ENCODE assay signal across 15 mouse cellular contexts in the genomic region with DNA sequence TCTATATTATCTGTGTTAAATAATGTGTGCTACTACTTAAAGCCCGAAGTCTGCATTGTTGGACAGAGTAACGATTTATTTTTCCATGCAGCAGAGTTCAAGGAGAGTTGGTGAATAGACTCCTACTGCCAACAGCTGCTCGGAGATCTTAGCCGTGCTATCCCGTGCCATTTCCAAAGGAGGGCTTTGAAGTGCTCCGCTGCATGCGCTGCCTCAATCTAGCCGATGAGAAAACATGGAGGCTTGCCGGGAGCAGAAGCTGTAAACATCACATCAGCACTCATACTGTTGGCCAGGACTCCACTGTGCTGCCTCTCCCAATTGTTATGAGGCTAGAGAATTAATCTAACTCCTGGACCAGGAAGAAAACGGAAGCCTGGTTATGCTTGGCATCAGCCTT.
DNase-seq lines count a peak whose midpoint lies in the region; ATAC-seq lines count a peak whose summit lies in the region.
"Had no signal": no experiment of that assay in that cellular context is flagged by ENCODE, and none has a peak within 500 bp of the region (broad histone marks: within the 10 kb centered on the region; RNA-seq: fewer than 3 reads in every experiment).

No protein-coding gene starts in this region.

- no peak overlapping the region for H3K9ac ChIP-seq in heart, embryonic 12.5 days
- H3K9ac ChIP-seq: embryonic facial prominence, embryonic 13.5 days; heart, embryonic 15.5 days had no signal

- peak overlapping the region; percentile 32 for H3K4me2 ChIP-seq in heart, embryonic 12.5 days
- H3K4me2 ChIP-seq: embryonic facial prominence, embryonic 13.5 days; heart, embryonic 15.5 days; liver, embryonic 11.5 days had no signal

- no peak overlapping the region for H3K27ac ChIP-seq in heart, embryonic 12.5 days (ENCODE audit: poor library complexity, severe bottlenecking)
- peak overlapping the region; percentile 50 for H3K27ac ChIP-seq in limb, embryonic 10.5 days
- H3K27ac ChIP-seq: embryonic facial prominence, embryonic 13.5 days; heart, embryonic 15.5 days had no signal

- no peak for ATAC-seq in heart, embryonic 12.5 days (ENCODE audit: insufficient number of reproducible peaks, low FRiP score)
- ATAC-seq in cerebellum, adult (ENCODE audit: insufficient number of reproducible peaks, low FRiP score, low TSS enrichment), result no peak

- no peak overlapping the region for H3K4me3 ChIP-seq in heart, embryonic 12.5 days
- no peak overlapping the region for H3K4me3 ChIP-seq in limb, embryonic 10.5 days
- H3K4me3 ChIP-seq: embryonic facial prominence, embryonic 13.5 days; heart, embryonic 15.5 days had no signal

- no peaks in the 10 kb centered on the region for H3K27me3 ChIP-seq in heart, embryonic 12.5 days (replicated peaks)
- H3K27me3 ChIP-seq in limb, embryonic 10.5 days (ENCODE audit: low read depth, poor library complexity, severe bottlenecking), result no peaks in the 10 kb centered on the region; the same call in 1 of the 2 replicates
- H3K27me3 ChIP-seq: heart, embryonic 15.5 days had no signal

- H3K36me3 ChIP-seq in heart, embryonic 12.5 days, result no peaks in the 10 kb centered on the region
- H3K36me3 ChIP-seq in limb, embryonic 10.5 days, result no peaks in the 10 kb centered on the region
- H3K36me3 ChIP-seq: embryonic facial prominence, embryonic 13.5 days; heart, embryonic 15.5 days had no signal

- WGBS in heart, embryonic 12.5 days, result 45% methylated on average over 10 of the region's 10 CpGs
- 48% methylated on average over 10 of the region's 10 CpGs for whole genome bisulfite sequencing in limb, embryonic 10.5 days

- peak; percentile 18 to 63 for DNase-seq in adrenal gland, adult (ENCODE audit: inconsistent age in 2 of 2, low spot score in 1 of 2)
- no peak for DNase-seq in adrenal gland, postnatal 14 days
- no peak for DNase-seq in heart, postnatal 4 days
- peak; percentile 10 for DNase-seq in kidney, postnatal 10 days
- no peak for DNase-seq in kidney, postnatal 14 days
- DNase-seq in limb, embryonic 10.5 days (ENCODE audit: low spot score), result no peak
- DNase-seq: cerebellum, postnatal 10 days; kidney, adult 8-10 months; layer of hippocampus, postnatal 36 days; right cerebral cortex, postnatal 14 days had no signal

- H3K9me3 ChIP-seq in heart, embryonic 12.5 days (replicated peaks), result no peaks in the 10 kb centered on the region
- H3K9me3 ChIP-seq in limb, embryonic 10.5 days (replicated peaks), result no peaks in the 10 kb centered on the region
- H3K9me3 ChIP-seq: embryonic facial prominence, embryonic 13.5 days; heart, embryonic 15.5 days had no signal

- H3K4me1 ChIP-seq in heart, embryonic 12.5 days (replicated peaks), result peaks cover 17% of the 10 kb centered on the region
- H3K4me1 ChIP-seq in limb, embryonic 10.5 days, result peaks cover 43% of the 10 kb centered on the region
- H3K4me1 ChIP-seq: heart, embryonic 15.5 days had no signal

Comparison
In these comparisons a context has a peak if more than half of its experiments do, and no peak if none do; other contexts are left out.
1. DNase-seq: peak in adrenal gland, adult (2 of 2) and kidney, postnatal 10 days (single experiment); none in adrenal gland, postnatal 14 days (single experiment), heart, postnatal 4 days (single experiment), kidney, postnatal 14 days (single experiment) and limb, embryonic 10.5 days (single experiment).